Mouse (Mus musculus): ENCODE data around the gene Sult1d1. TPM values are rescaled to one million over a fixed set of nuclear protein-coding genes. Genes with fewer than 3 reads are reported as not detected.

Gene Sult1d1
- 6.0 and 6.4 TPM in 2 replicates for polyA plus RNA-seq (2015; fragmentation: Nextera tagmentation; extraction: Ambion mirVana)

- H3K9ac ChIP-seq (ENCODE audit: low read depth, low read length), result no peak within 1 kb of the TSS
- H3K4me2 ChIP-seq (ENCODE audit: low read depth, low read length), result no peak within 1 kb of the TSS
- peak; percentile 70; the same call in 1 of the 2 replicates for ATAC-seq (ENCODE audit: low read depth)
- H3K27me3 ChIP-seq (ENCODE audit: control insufficient read depth, insufficient read depth, low read depth, low read length), result no peaks in the 10 kb centered on the region
- H3K27ac ChIP-seq (ENCODE audit: low read length), result no peak within 1 kb of the TSS
- H3K4me3 ChIP-seq (ENCODE audit: low read depth, low read length), result 0 out of 2 replicates have a peak within 1 kb of the TSS, but pooled peaks have one; percentile 17
- WGBS (ENCODE audit: insufficient replicate concordance), result 52% methylated on average over 5 of the region's 5 CpGs
- no peaks in the 10 kb centered on the region for H3K9me3 ChIP-seq (replicated peaks; ENCODE audit: control insufficient read depth, low read length)
- H3K36me3 ChIP-seq (ENCODE audit: control insufficient read depth, insufficient read depth), result no peaks in the 10 kb centered on the region
- H3K4me1 ChIP-seq (ENCODE audit: control insufficient read depth, low read depth, low read length), result no peaks in the 10 kb centered on the region
These were observed at the start of gene Sult1d1 for GRCm38 (mm10) chr5:87568845-87569244. TSS of gene Sult1d1 (minus strand) at chr5:87569027.

DNA sequence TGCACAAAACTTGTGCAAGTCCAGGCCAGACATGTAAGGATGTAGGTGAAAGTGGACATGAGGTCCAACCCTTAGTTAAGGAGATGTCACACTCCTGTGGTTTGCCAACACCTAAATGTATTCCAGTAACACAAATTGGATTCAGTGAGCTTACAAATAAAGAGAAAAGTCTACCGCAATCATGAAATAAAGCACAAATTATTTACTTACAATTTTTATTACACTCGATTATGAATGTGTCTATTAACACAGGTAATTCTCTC is 46.2 kb upstream of the Sult1d1 start:
- ATAC-seq (ENCODE audit: low read depth), result no peak
- Histone ChIP-seq H3K9me3 (replicated peaks; ENCODE audit: control insufficient read depth, low read length) (no peaks in the 10 kb centered on the region), H3K27me3 (ENCODE audit: control insufficient read depth, insufficient read depth, low read depth, low read length) (no peaks in the 10 kb centered on the region), H3K9ac (ENCODE audit: low read depth, low read length) (no peak overlapping the region), H3K36me3 (ENCODE audit: control insufficient read depth, insufficient read depth) (no peaks in the 10 kb centered on the region), H3K27ac (ENCODE audit: low read length) (no peak overlapping the region), H3K4me2 (ENCODE audit: low read depth, low read length) (no peak overlapping the region), H3K4me3 (ENCODE audit: low read depth, low read length) (no peak overlapping the region), H3K4me1 (ENCODE audit: control insufficient read depth, low read depth, low read length) (no peaks in the 10 kb centered on the region)
- 75% methylated on average over 2 of the region's 2 CpGs for WGBS (ENCODE audit: insufficient replicate concordance)

- Histone ChIP-seq H3K9ac (ENCODE audit: low read depth, low read length) (no peak overlapping the region), H3K36me3 (ENCODE audit: control insufficient read depth, insufficient read depth) (no peaks in the 10 kb centered on the region), H3K4me1 (ENCODE audit: control insufficient read depth, low read depth, low read length) (no peaks in the 10 kb centered on the region), H3K4me2 (ENCODE audit: low read depth, low read length) (no peak overlapping the region), H3K4me3 (ENCODE audit: low read depth, low read length) (no peak overlapping the region), H3K9me3 (replicated peaks; ENCODE audit: control insufficient read depth, low read length) (no peaks in the 10 kb centered on the region), H3K27me3 (ENCODE audit: control insufficient read depth, insufficient read depth, low read depth, low read length) (no peaks in the 10 kb centered on the region), H3K27ac (ENCODE audit: low read length) (no peak overlapping the region)
- no peak for ATAC-seq (ENCODE audit: low read depth)
These were observed 45.7 kb upstream of the Sult1d1 start for GRCm38 (mm10) chr5:87614364-87615127.

- Histone ChIP-seq H3K4me3 (ENCODE audit: low read depth, low read length) (no peak overlapping the region), H3K27me3 (ENCODE audit: control insufficient read depth, insufficient read depth, low read depth, low read length) (no peaks in the 10 kb centered on the region), H3K9ac (ENCODE audit: low read depth, low read length) (no peak overlapping the region), H3K36me3 (ENCODE audit: control insufficient read depth, insufficient read depth) (no peaks in the 10 kb centered on the region), H3K27ac (ENCODE audit: low read length) (no peak overlapping the region), H3K4me1 (ENCODE audit: control insufficient read depth, low read depth, low read length) (no peaks in the 10 kb centered on the region), H3K4me2 (ENCODE audit: low read depth, low read length) (no peak overlapping the region), H3K9me3 (replicated peaks; ENCODE audit: control insufficient read depth, low read length) (no peaks in the 10 kb centered on the region)
- peak; percentile 50 for ATAC-seq (ENCODE audit: low read depth)
- 34% methylated on average over 3 of the region's 3 CpGs for WGBS (ENCODE audit: insufficient replicate concordance)
These were observed 32.2 kb upstream of the Sult1d1 start for GRCm38 (mm10) chr5:87601018-87601417.

GRCm38 (mm10) chr5:87597891-87598290 is 29.1 kb upstream of the Sult1d1 start:
- no peaks in the 10 kb centered on the region for H3K4me1 ChIP-seq (ENCODE audit: control insufficient read depth, low read depth, low read length)
- H3K27ac ChIP-seq (ENCODE audit: low read length), result no peak overlapping the region
- 35% methylated on average over 2 of the region's 2 CpGs for WGBS (ENCODE audit: insufficient replicate concordance)
- no peak overlapping the region for H3K4me2 ChIP-seq (ENCODE audit: low read depth, low read length)
- H3K4me3 ChIP-seq (ENCODE audit: low read depth, low read length), result no peak overlapping the region
- no peaks in the 10 kb centered on the region for H3K9me3 ChIP-seq (replicated peaks; ENCODE audit: control insufficient read depth, low read length)
- H3K9ac ChIP-seq (ENCODE audit: low read depth, low read length), result no peak overlapping the region
- no peaks in the 10 kb centered on the region for H3K36me3 ChIP-seq (ENCODE audit: control insufficient read depth, insufficient read depth)
- H3K27me3 ChIP-seq (ENCODE audit: control insufficient read depth, insufficient read depth, low read depth, low read length), result no peaks in the 10 kb centered on the region
- ATAC-seq (ENCODE audit: low read depth), result no peak

DNA sequence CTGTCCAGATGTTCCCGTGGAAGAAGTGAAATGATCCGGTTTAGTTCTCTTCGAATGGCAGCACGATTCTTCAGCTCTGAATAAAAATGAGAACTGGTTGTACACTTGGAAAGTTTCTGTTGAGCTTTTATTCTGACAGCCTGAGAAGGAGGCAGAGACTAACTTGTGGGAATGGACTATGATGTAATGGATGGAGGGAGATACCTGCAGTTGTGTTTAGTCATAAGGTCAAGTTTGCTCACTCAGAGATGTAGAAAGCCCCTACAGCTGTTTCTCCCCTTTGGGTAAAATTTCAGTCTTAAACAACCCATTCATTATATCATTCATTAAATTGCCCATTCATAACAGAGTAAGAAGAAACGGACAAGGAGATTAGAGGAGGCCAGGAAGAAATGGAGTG is 22.7 kb upstream of the Sult1d1 start, which contains the start of gene Sult1e1:
TSS of gene Sult1e1 (minus strand) at position 101 of the 400 bp plus-strand sequence.
- Histone ChIP-seq H3K4me3 (ENCODE audit: low read depth, low read length) (no peak within 1 kb of the TSS), H3K36me3 (ENCODE audit: control insufficient read depth, insufficient read depth) (no peaks in the 10 kb centered on the region), H3K9me3 (replicated peaks; ENCODE audit: control insufficient read depth, low read length) (no peaks in the 10 kb centered on the region), H3K4me1 (ENCODE audit: control insufficient read depth, low read depth, low read length) (no peaks in the 10 kb centered on the region), H3K27me3 (ENCODE audit: control insufficient read depth, insufficient read depth, low read depth, low read length) (no peaks in the 10 kb centered on the region), H3K27ac (ENCODE audit: low read length) (no peak within 1 kb of the TSS), H3K4me2 (ENCODE audit: low read depth, low read length) (no peak within 1 kb of the TSS), H3K9ac (ENCODE audit: low read depth, low read length) (no peak within 1 kb of the TSS)
- no peak for ATAC-seq (ENCODE audit: low read depth)
- WGBS (ENCODE audit: insufficient replicate concordance), result 62% methylated on average over 5 of the region's 5 CpGs

DNA sequence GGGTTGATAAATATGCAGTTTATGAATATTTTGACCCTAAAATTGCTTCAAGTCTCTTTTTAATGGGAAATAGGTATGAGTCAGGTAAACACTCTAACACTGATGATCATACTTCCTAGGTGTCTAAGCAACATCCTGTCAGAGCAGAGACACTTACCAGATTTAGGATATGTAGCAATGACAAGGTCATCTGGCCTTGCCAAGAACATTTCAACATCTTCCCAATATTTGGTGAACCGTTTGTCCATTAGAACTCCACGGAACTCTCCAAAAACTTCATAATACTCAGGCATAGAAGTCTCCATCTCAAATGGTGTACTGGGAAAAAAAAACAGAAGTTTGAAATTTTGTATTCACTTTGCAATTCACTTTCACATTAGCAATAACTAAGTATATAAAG is 21.1 kb upstream of the Sult1d1 start:
- no peak for ATAC-seq (ENCODE audit: low read depth)
- Histone ChIP-seq H3K4me3 (ENCODE audit: low read depth, low read length) (no peak overlapping the region), H3K9me3 (replicated peaks; ENCODE audit: control insufficient read depth, low read length) (no peaks in the 10 kb centered on the region), H3K27ac (ENCODE audit: low read length) (no peak overlapping the region), H3K9ac (ENCODE audit: low read depth, low read length) (no peak overlapping the region), H3K4me2 (ENCODE audit: low read depth, low read length) (no peak overlapping the region), H3K36me3 (ENCODE audit: control insufficient read depth, insufficient read depth) (no peaks in the 10 kb centered on the region), H3K4me1 (ENCODE audit: control insufficient read depth, low read depth, low read length) (no peaks in the 10 kb centered on the region), H3K27me3 (ENCODE audit: control insufficient read depth, insufficient read depth, low read depth, low read length) (no peaks in the 10 kb centered on the region)
- 46% methylated on average over 2 of the region's 2 CpGs for WGBS (ENCODE audit: insufficient replicate concordance)

DNA sequence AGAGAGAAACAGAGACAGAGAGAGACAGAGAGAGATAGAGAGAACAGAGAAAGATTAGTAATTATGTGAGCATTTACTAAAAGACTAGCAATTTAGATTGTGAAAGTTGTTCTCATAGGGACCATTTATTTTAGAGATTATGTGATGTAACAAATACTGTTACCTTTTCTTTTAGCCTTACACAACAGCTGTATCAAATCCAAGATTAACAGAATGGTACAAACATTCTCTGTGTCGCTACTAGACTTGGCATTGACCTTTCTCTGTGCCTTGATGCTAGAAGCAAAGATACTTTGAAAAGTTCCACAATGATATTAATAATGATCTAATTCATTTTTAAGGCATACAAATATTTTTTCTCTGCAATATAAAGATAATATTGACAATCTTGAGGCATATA is 11.6 kb upstream of the Sult1d1 start:
- WGBS (ENCODE audit: insufficient replicate concordance), result 42% methylated on average over 1 of the region's 1 CpGs
- Histone ChIP-seq H3K4me1 (ENCODE audit: control insufficient read depth, low read depth, low read length) (no peaks in the 10 kb centered on the region), H3K9me3 (replicated peaks; ENCODE audit: control insufficient read depth, low read length) (no peaks in the 10 kb centered on the region), H3K36me3 (ENCODE audit: control insufficient read depth, insufficient read depth) (no peaks in the 10 kb centered on the region), H3K4me3 (ENCODE audit: low read depth, low read length) (no peak overlapping the region), H3K27me3 (ENCODE audit: control insufficient read depth, insufficient read depth, low read depth, low read length) (no peaks in the 10 kb centered on the region), H3K27ac (ENCODE audit: low read length) (no peak overlapping the region), H3K9ac (ENCODE audit: low read depth, low read length) (no peak overlapping the region), H3K4me2 (ENCODE audit: low read depth, low read length) (no peak overlapping the region)
- ATAC-seq (ENCODE audit: low read depth), result no peak

DNA sequence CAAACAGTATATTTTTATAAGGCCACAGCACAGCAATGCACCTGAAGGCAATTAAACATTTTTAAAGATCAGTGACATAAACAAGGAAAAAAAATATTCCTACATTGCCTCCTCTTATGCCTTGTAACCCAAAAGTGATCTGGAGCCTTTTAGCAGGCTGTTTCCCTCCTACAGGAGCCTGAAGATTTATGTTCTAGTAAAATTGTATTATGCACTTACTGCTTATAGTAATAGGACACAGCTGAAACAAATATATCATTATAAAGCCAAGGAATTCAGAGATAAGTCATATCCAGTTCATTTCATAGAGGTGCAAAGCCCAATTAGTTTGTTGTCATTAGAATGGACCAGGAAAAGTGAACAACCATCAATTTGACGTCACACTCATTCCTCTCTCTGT is 5.3 kb upstream of the Sult1d1 start:
- ATAC-seq (ENCODE audit: low read depth), result no peak
- no peak overlapping the region for H3K4me3 ChIP-seq (ENCODE audit: low read depth, low read length)
- no peaks in the 10 kb centered on the region for H3K36me3 ChIP-seq (ENCODE audit: control insufficient read depth, insufficient read depth)
- H3K4me2 ChIP-seq (ENCODE audit: low read depth, low read length), result no peak overlapping the region
- H3K9me3 ChIP-seq (replicated peaks; ENCODE audit: control insufficient read depth, low read length), result no peaks in the 10 kb centered on the region
- 55% methylated on average over 1 of the region's 1 CpGs for WGBS (ENCODE audit: insufficient replicate concordance)
- no peaks in the 10 kb centered on the region for H3K27me3 ChIP-seq (ENCODE audit: control insufficient read depth, insufficient read depth, low read depth, low read length)
- H3K4me1 ChIP-seq (ENCODE audit: control insufficient read depth, low read depth, low read length), result no peaks in the 10 kb centered on the region
- H3K27ac ChIP-seq (ENCODE audit: low read length), result no peak overlapping the region
- H3K9ac ChIP-seq (ENCODE audit: low read depth, low read length), result no peak overlapping the region
